Mouse (Mus musculus) MEL (cell line): Measurements from ENCODE around the gene Tm4sf5. TPM values are rescaled to one million over a fixed set of nuclear protein-coding genes. Genes with fewer than 3 reads are reported as not detected.

Experiments
- DNase-seq: peaks from one replicate; pipeline ENCODE4 v3.0.0; 2011; ENCODE audit warnings: low read depth, low spot score
- H3K27ac ChIP-seq: 2 replicates; pipeline ENCODE4 v1.5.1; 2012; ENCODE audit warnings: low read depth, mild to moderate bottlenecking, control low read depth, low read length, moderate library complexity; ENCODE audit not compliant: control insufficient read depth
- H3K27me3 ChIP-seq, 2 experiments: fragments of 150-350 bp in 1 of 2; sonication (generic) in 1 of 2; 2 replicates each; pipeline ENCODE4 v1.6.1; 2012; ENCODE audit warnings: low read length in 2 of 2, mild to moderate bottlenecking in 2 of 2, improper control_type of control experiment in 1 of 2, moderate library complexity in 1 of 2; ENCODE audit not compliant: insufficient read depth in 2 of 2, control insufficient read depth in 1 of 2
- H3K36me3 ChIP-seq, 2 experiments: 2 replicates each; pipeline ENCODE4 v1.6.1; 2012 to 2014; ENCODE audit warnings: low read length in 2 of 2, improper control_type of control experiment in 1 of 2, inconsistent platforms in 1 of 2, mild to moderate bottlenecking in 1 of 2; ENCODE audit not compliant: insufficient read depth in 2 of 2, control insufficient read depth in 1 of 2
- H3K4me1 ChIP-seq, 2 experiments: fragments of 150-350 bp in 1 of 2; sonication (generic) in 1 of 2; 2 replicates each; pipeline ENCODE4 v1.6.1; 2012; ENCODE audit warnings: low read length in 2 of 2, improper control_type of control experiment in 1 of 2, mild to moderate bottlenecking in 1 of 2; ENCODE audit not compliant: insufficient read depth in 2 of 2, control insufficient read depth in 1 of 2
- H3K4me3 ChIP-seq, 2 experiments: fragments of 150-350 bp in 1 of 2; sonication (generic) in 1 of 2; 2 replicates each; pipeline ENCODE4 v1.5.1; 2012; ENCODE audit warnings: low read depth in 2 of 2, low read length in 2 of 2, mild to moderate bottlenecking in 2 of 2, moderate library complexity in 2 of 2, control low read depth in 1 of 2, improper control_type of control experiment in 1 of 2; ENCODE audit not compliant: control insufficient read depth in 1 of 2, insufficient read depth in 1 of 2
- H3K79me2 ChIP-seq: 2 replicates; pipeline ENCODE4 v1.6.1; 2012; ENCODE audit warnings: mild to moderate bottlenecking, low read length, moderate library complexity; ENCODE audit not compliant: control insufficient read depth, poor library complexity, insufficient read depth
- H3K9ac ChIP-seq: 2 replicates; pipeline ENCODE4 v1.6.1; 2012; ENCODE audit warnings: low read depth, mild to moderate bottlenecking, control low read depth, low read length, moderate library complexity; ENCODE audit not compliant: control insufficient read depth, poor library complexity, severe bottlenecking
- H3K9me3 ChIP-seq: fragments of 150-350 bp; sonication (generic); replicated peaks from 2 replicates; pipeline ENCODE4 v1.6.1; 2012; ENCODE audit warnings: mild to moderate bottlenecking, low read length, improper control_type of control experiment, moderate library complexity; ENCODE audit not compliant: insufficient read depth
- CHD2 ChIP-seq: IDR thresholded peaks from 2 replicates; pipeline ENCODE4 v1.6.1; 2011; ENCODE audit warnings: low read length, improper control_type of control experiment
- CTCF ChIP-seq, 3 experiments: IDR thresholded peaks in 2 of 3; conservative IDR thresholded peaks in 1 of 3; 2 replicates each; pipeline ENCODE4 v1.5.1; 2011 to 2012; ENCODE audit warnings: low read length in 3 of 3, low read depth in 2 of 3, mild to moderate bottlenecking in 2 of 3, improper control_type of control experiment in 1 of 3, inconsistent platforms in 1 of 3, mixed read lengths in 1 of 3, moderate library complexity in 1 of 3; ENCODE audit not compliant: control insufficient read depth in 1 of 3, insufficient read depth in 1 of 3, poor library complexity in 1 of 3, severe bottlenecking in 1 of 3
- E2F4 ChIP-seq: IDR thresholded peaks from 2 replicates; pipeline ENCODE4 v1.6.1; 2011; ENCODE audit warnings: low read depth, low read length, improper control_type of control experiment, borderline replicate concordance
- ELF1 ChIP-seq: IDR thresholded peaks from 2 replicates; pipeline ENCODE4 v1.6.1; 2014; ENCODE audit warnings: low read depth, mild to moderate bottlenecking, inconsistent platforms, low read length, improper control_type of control experiment, moderate library complexity
- EP300 ChIP-seq, 2 experiments: IDR thresholded peaks; 2 replicates each; pipeline ENCODE4 v1.6.1; 2011; ENCODE audit warnings: improper control_type of control experiment in 2 of 2, low read length in 2 of 2, low read depth in 1 of 2, mild to moderate bottlenecking in 1 of 2
- ETS1 ChIP-seq: IDR thresholded peaks from 2 replicates; pipeline ENCODE4 v1.6.1; 2012; ENCODE audit warnings: low read depth, mild to moderate bottlenecking, inconsistent platforms, low read length, improper control_type of control experiment, moderate library complexity
- GABPA ChIP-seq: IDR thresholded peaks from 2 replicates; pipeline ENCODE4 v1.6.1; 2012; ENCODE audit warnings: low read depth, mild to moderate bottlenecking, inconsistent platforms, low read length, improper control_type of control experiment, moderate library complexity
- GATA1 ChIP-seq: IDR thresholded peaks from 2 replicates; pipeline ENCODE4 v1.6.1; 2011; ENCODE audit warnings: low read depth, low read length, improper control_type of control experiment
- HCFC1 ChIP-seq: IDR thresholded peaks from 2 replicates; pipeline ENCODE4 v1.6.1; 2012; ENCODE audit warnings: low read depth, mild to moderate bottlenecking, inconsistent platforms, low read length, improper control_type of control experiment, moderate library complexity
- KAT2A ChIP-seq: conservative IDR thresholded peaks from 2 replicates; pipeline ENCODE4 v1.6.1; 2012; ENCODE audit warnings: low read depth, low read length, improper control_type of control experiment, inconsistent platforms
- MAFK ChIP-seq: IDR thresholded peaks from 2 replicates; pipeline ENCODE4 v1.6.1; 2011; ENCODE audit warnings: low read depth, mild to moderate bottlenecking, low read length, improper control_type of control experiment, borderline replicate concordance
- MAX ChIP-seq: IDR thresholded peaks from 2 replicates; pipeline ENCODE4 v1.6.1; 2011; ENCODE audit warnings: low read length, improper control_type of control experiment
- MAZ ChIP-seq: IDR thresholded peaks from 2 replicates; pipeline ENCODE4 v1.6.1; 2012; ENCODE audit warnings: low read depth, mild to moderate bottlenecking, inconsistent platforms, low read length, improper control_type of control experiment
- MEF2A ChIP-seq: IDR thresholded peaks from 2 replicates; pipeline ENCODE4 v1.6.1; 2014; ENCODE audit warnings: low read depth, mild to moderate bottlenecking, inconsistent platforms, low read length, improper control_type of control experiment; ENCODE audit not compliant: poor library complexity, insufficient replicate concordance, severe bottlenecking; ENCODE audit errors: extremely low read depth
- MXI1 ChIP-seq: IDR thresholded peaks from 2 replicates; pipeline ENCODE4 v1.6.1; 2011; ENCODE audit warnings: mild to moderate bottlenecking, low read depth, low read length, improper control_type of control experiment
- MYB ChIP-seq: IDR thresholded peaks from 2 replicates; pipeline ENCODE4 v1.6.1; 2011; ENCODE audit warnings: mild to moderate bottlenecking, low read depth, low read length, improper control_type of control experiment
- MYC ChIP-seq: IDR thresholded peaks from 2 replicates; pipeline ENCODE4 v1.6.1; 2011; ENCODE audit warnings: low read depth, mild to moderate bottlenecking, low read length, improper control_type of control experiment, moderate library complexity
- NELFE ChIP-seq: IDR thresholded peaks from 2 replicates; pipeline ENCODE4 v1.6.1; 2011; ENCODE audit warnings: low read depth, low read length, improper control_type of control experiment
- NRF1 ChIP-seq: IDR thresholded peaks from 2 replicates; pipeline ENCODE4 v1.6.1; 2014; ENCODE audit warnings: low read depth, mild to moderate bottlenecking, inconsistent platforms, low read length, improper control_type of control experiment, moderate library complexity; ENCODE audit not compliant: poor library complexity, insufficient read depth, severe bottlenecking
- POLR2A ChIP-seq, 2 experiments: IDR thresholded peaks; 2 replicates each; pipeline ENCODE4 v1.6.1; 2011 to 2012; ENCODE audit warnings: low read length in 2 of 2, mild to moderate bottlenecking in 2 of 2, control low read depth in 1 of 2, improper control_type of control experiment in 1 of 2, low read depth in 1 of 2, moderate library complexity in 1 of 2; ENCODE audit not compliant: control insufficient read depth in 1 of 2, insufficient read depth in 1 of 2, poor library complexity in 1 of 2
- POLR2AphosphoS2 ChIP-seq: IDR thresholded peaks from 2 replicates; pipeline ENCODE4 v1.6.1; 2011; ENCODE audit warnings: low read length, improper control_type of control experiment
- POLR2AphosphoS5 ChIP-seq: IDR thresholded peaks from 2 replicates; pipeline ENCODE4 v1.6.1; 2012; ENCODE audit warnings: low read depth, borderline replicate concordance, mild to moderate bottlenecking, inconsistent platforms, low read length, moderate library complexity, mixed read lengths
- RAD21 ChIP-seq: IDR thresholded peaks from 2 replicates; pipeline ENCODE4 v1.6.1; 2011; ENCODE audit warnings: mild to moderate bottlenecking, low read depth, low read length, improper control_type of control experiment
- RCOR1 ChIP-seq: IDR thresholded peaks from 2 replicates; pipeline ENCODE4 v1.6.1; 2012; ENCODE audit warnings: low read depth, mild to moderate bottlenecking, inconsistent platforms, low read length, improper control_type of control experiment
- SIN3A ChIP-seq: IDR thresholded peaks from 2 replicates; pipeline ENCODE4 v1.6.1; 2012; ENCODE audit warnings: low read length, improper control_type of control experiment, inconsistent platforms
- SMC3 ChIP-seq: IDR thresholded peaks from 2 replicates; pipeline ENCODE4 v1.6.1; 2011; ENCODE audit warnings: low read depth, low read length, improper control_type of control experiment
- TAL1 ChIP-seq: IDR thresholded peaks from 2 replicates; pipeline ENCODE4 v1.6.1; 2012; ENCODE audit warnings: mild to moderate bottlenecking, inconsistent platforms, low read length, moderate library complexity, mixed read lengths
- TBP ChIP-seq: IDR thresholded peaks from 2 replicates; pipeline ENCODE4 v1.8.0; 2011; ENCODE audit warnings: low read depth, low read length, improper control_type of control experiment
- TCF12 ChIP-seq: IDR thresholded peaks from 2 replicates; pipeline ENCODE4 v1.6.1; 2014; ENCODE audit warnings: low read depth, mild to moderate bottlenecking, inconsistent platforms, low read length, improper control_type of control experiment, moderate library complexity
- UBTF ChIP-seq: IDR thresholded peaks from 2 replicates; pipeline ENCODE4 v1.6.1; 2012; ENCODE audit warnings: low read depth, mild to moderate bottlenecking, inconsistent platforms, low read length, improper control_type of control experiment, moderate library complexity, borderline replicate concordance; ENCODE audit not compliant: insufficient read depth
- USF1 ChIP-seq: IDR thresholded peaks from 2 replicates; pipeline ENCODE4 v1.6.1; 2014; ENCODE audit warnings: low read depth, mild to moderate bottlenecking, inconsistent platforms, low read length, improper control_type of control experiment, moderate library complexity
- USF2 ChIP-seq, 2 experiments: IDR thresholded peaks; 2 replicates each; pipeline ENCODE4 v1.6.1; 2011 to 2012; ENCODE audit warnings: improper control_type of control experiment in 2 of 2, low read length in 2 of 2, borderline replicate concordance in 1 of 2, inconsistent platforms in 1 of 2, low read depth in 1 of 2, mild to moderate bottlenecking in 1 of 2; ENCODE audit not compliant: insufficient read depth in 1 of 2
- ZC3H11A ChIP-seq: IDR thresholded peaks from 2 replicates; pipeline ENCODE4 v1.6.1; 2012; ENCODE audit warnings: low read depth, mild to moderate bottlenecking, inconsistent platforms, low read length, improper control_type of control experiment
- ZKSCAN1 ChIP-seq: IDR thresholded peaks from 2 replicates; pipeline ENCODE4 v1.6.1; 2012; ENCODE audit warnings: low read depth, mild to moderate bottlenecking, inconsistent platforms, low read length, improper control_type of control experiment, moderate library complexity
- ZMIZ1 ChIP-seq: IDR thresholded peaks from 2 replicates; pipeline ENCODE4 v1.6.1; 2012; ENCODE audit warnings: low read depth, mild to moderate bottlenecking, inconsistent platforms, low read length, improper control_type of control experiment, moderate library complexity
- ZNF384 ChIP-seq: IDR thresholded peaks from 2 replicates; pipeline ENCODE4 v1.6.1; 2012; ENCODE audit warnings: low read depth, mild to moderate bottlenecking, inconsistent platforms, low read length, improper control_type of control experiment
- polyA plus RNA-seq, 2 experiments: library from polyadenylated mRNA; stranded (reverse) in 1 of 2; unstranded in 1 of 2; fragments of >175 nt in 1 of 2; fragments of >200 nt in 1 of 2; gene quantifications; 2 replicates each; pipeline versions ENCODE4 v1.2.1 to v1.2.4; 2012; ENCODE audit warnings: low replicate concordance in 2 of 2, low read depth in 1 of 2; ENCODE audit not compliant: insufficient read length in 2 of 2, insufficient read depth in 1 of 2, missing spikeins in 1 of 2
- total RNA-seq: library from RNA; depleted of rRNA; stranded (reverse); fragments of 300-350 nt; gene quantifications from 2 replicates; pipeline ENCODE4 v1.2.3, GENCODE M21; 2012; rRNA removed

Tm4sf5 gene
- total RNA-seq, result 0.27 TPM in 1 of 2 replicates, not detected in the other
- polyA plus RNA-seq, result under 1 TPM in 1 of 2 experiments, not detected in 1; 0.21 TPM

DNA sequence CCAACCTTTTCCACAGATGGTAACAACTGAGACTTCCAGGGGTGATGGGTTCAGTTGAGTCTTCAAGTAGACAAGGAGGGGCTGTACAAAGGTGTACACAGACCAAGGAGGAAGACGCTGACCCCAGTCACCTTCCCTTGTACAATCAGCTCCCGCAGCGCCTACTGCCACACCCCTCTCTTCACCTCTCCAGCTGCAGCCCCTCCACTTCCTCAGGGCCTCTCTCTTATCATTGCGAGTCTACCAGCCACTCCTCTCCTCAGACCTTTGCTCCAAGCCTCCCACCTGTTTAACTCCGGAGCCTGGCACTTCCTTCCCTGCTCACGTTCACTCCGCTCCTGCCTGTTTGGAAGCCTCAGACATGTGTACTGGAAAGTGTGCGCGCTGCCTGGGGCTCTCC is at the start of gene Tm4sf5:
Gene Tm4sf5 (plus strand): TSS at position 275 of the 400 bp plus-strand sequence.
- DNase-seq, result peak; percentile 57

DNA sequence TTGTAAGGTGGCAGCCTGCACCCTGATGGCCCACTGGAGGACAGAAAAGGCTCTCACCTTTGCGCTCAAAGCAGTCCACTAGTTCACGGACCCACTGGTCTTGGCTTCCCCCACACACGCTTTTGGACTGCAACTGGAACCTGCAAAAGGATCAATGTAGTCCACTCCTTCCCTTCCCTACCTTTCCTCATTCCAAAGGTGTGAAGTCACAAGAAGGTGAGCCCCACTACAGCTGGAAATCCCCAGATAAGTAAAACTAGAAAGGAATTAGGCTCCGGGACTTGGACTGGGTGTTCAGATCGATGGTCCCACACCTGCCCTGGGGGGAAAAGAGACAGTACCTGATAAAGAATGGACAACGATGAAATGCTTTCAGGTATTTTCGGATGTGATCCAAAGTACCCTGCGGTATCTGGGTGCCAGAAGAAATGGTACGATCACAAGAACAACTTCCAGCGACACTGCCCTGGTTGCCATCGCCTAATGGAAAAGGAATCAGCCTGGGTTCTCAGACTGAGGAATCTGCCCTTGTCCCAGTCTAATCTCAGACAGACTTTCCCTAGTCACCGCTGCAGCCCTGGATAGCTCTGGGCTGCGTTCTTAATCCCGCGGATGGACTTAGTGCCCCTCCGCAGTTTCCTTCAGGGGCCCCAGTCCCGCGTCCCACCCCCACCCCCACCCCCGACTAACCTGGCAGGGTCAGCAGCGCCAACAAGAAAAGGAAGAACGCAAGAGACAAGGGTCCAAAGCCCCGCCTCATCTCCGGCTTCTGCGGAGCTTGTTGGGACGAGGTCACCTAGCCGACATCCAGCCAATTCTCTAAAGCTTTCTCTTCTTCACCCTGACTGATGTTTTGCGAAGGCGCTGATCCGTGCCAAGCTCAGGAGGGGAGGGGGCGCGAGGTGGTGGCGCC is 46.1 kb upstream of the Tm4sf5 start, which contains the start of gene Zmynd15:
Gene Zmynd15 (plus strand): TSS at position 746 of the 913 bp plus-strand sequence.
- no peaks in the 10 kb centered on the region for H3K9me3 ChIP-seq
- TF ChIP-seq MXI1 (no peak), POLR2A (IDR thresholded peaks at IDR 0.05; ENCODE audit: control insufficient read depth in 1 of 2, insufficient read depth in 1 of 2, low read depth in 1 of 2, low read length in 2 of 2, poor library complexity in 1 of 2) (no peak), HCFC1 (no peak), TBP (no peak), MYC (no peak), USF2 (IDR thresholded peaks at IDR 0.05; ENCODE audit: borderline replicate concordance in 1 of 2, insufficient read depth in 1 of 2, low read depth in 1 of 2, low read length in 2 of 2) (no peak), GABPA (no peak), NELFE (no peak), RCOR1 (no peak), MYB (no peak), UBTF (no peak)
- TF ChIP-seq, all 39 proteins: peak for 0
- H3K27me3 ChIP-seq, result peaks cover 6 to 11% of the 10 kb centered on the region in 2 experiments
- DNase-seq, result no peak
- H3K36me3 ChIP-seq, result peaks cover 0 to 4% of the 10 kb centered on the region in 2 experiments; a peak in 2 of 4 replicates
- no peak within 1 kb of the TSS for H3K27ac ChIP-seq
- no peaks in the 10 kb centered on the region for H3K79me2 ChIP-seq
- H3K9ac ChIP-seq, result no peak within 1 kb of the TSS
- H3K4me1 ChIP-seq, result peaks cover under 1 to 1% of the 10 kb centered on the region in 2 experiments; a peak in 3 of 4 replicates
- H3K4me3 ChIP-seq, result no peak within 1 kb of the TSS

More for the DNA sequence above, at the start of gene Tm4sf5:
- Histone ChIP-seq H3K27me3 (peaks cover 12 to 17% of the 10 kb centered on the region in 2 experiments), H3K9ac (no peak within 1 kb of the TSS; the same call in none of the 2 replicates), H3K27ac (no peak within 1 kb of the TSS), H3K9me3 (no peaks in the 10 kb centered on the region), H3K4me3 (peak within 1 kb of the TSS in 1 of 2 experiments; percentile 65; a peak in 3 of 4 replicates), H3K36me3 (peaks cover 0 to 12% of the 10 kb centered on the region in 2 experiments; a peak in 2 of 4 replicates), H3K79me2 (no peaks in the 10 kb centered on the region), H3K4me1 (peaks cover 0 to 18% of the 10 kb centered on the region in 2 experiments; a peak in 2 of 4 replicates)
- no peak for TF ChIP-seq CTCF (IDR thresholded peaks at IDR 0.05 in 2 of 3, conservative IDR thresholded peaks at IDR 0.05 in 1 of 3; ENCODE audit: control insufficient read depth in 1 of 3, insufficient read depth in 1 of 3, low read depth in 2 of 3, low read length in 3 of 3, poor library complexity in 1 of 3, severe bottlenecking in 1 of 3)
- TF ChIP-seq ZKSCAN1, result no peak
- no peak for TF ChIP-seq NELFE
- TF ChIP-seq MYC, result no peak
- TF ChIP-seq MXI1, result no peak
- TF ChIP-seq EP300 (IDR thresholded peaks at IDR 0.05; ENCODE audit: low read depth in 1 of 2, low read length in 2 of 2), result peak; percentile 27 to 32; a peak in 1 of 4 replicates
- no peak for TF ChIP-seq ZC3H11A
- TF ChIP-seq TAL1, result no peak
- TF ChIP-seq GATA1, result peak; percentile 52; the same call in 1 of the 2 replicates
- TF ChIP-seq GABPA, result no peak
- no peak for TF ChIP-seq TBP
- no peak for TF ChIP-seq HCFC1
- TF ChIP-seq NRF1, result no peak
- TF ChIP-seq RAD21, result no peak
- no peak for TF ChIP-seq MYB
- TF ChIP-seq POLR2AphosphoS2, result no peak
- TF ChIP-seq POLR2A (IDR thresholded peaks at IDR 0.05; ENCODE audit: control insufficient read depth in 1 of 2, insufficient read depth in 1 of 2, low read depth in 1 of 2, low read length in 2 of 2, poor library complexity in 1 of 2), result no peak
- TF ChIP-seq TCF12, result peak; percentile 39; the same call in 1 of the 2 replicates
- TF ChIP-seq MAZ, result peak; percentile 49; the same call in 1 of the 2 replicates
- TF ChIP-seq POLR2AphosphoS5, result no peak
- TF ChIP-seq MEF2A, result no peak
- TF ChIP-seq UBTF, result no peak
- no peak for TF ChIP-seq KAT2A
- TF ChIP-seq ZNF384, result no peak
- no peak for TF ChIP-seq ZMIZ1
- peak; percentile 32; the same call in 1 of the 2 replicates for TF ChIP-seq SIN3A
- TF ChIP-seq SMC3, result peak; percentile 14; the same call in 1 of the 2 replicates
- no peak for TF ChIP-seq E2F4
- no peak for TF ChIP-seq CHD2
- TF ChIP-seq USF1, result no peak
- TF ChIP-seq ETS1, result 0 out of 2 replicates have a peak, but pooled peaks have one; percentile 54
- TF ChIP-seq ELF1, result no peak
- TF ChIP-seq USF2 (IDR thresholded peaks at IDR 0.05; ENCODE audit: borderline replicate concordance in 1 of 2, insufficient read depth in 1 of 2, low read depth in 1 of 2, low read length in 2 of 2), result no peak
- TF ChIP-seq MAX, result no peak
- no peak for TF ChIP-seq MAFK
